Mouse (Mus musculus) cerebellum, adult 2 months (tissue): Measurements from ENCODE around the gene Myl6. TPM values are rescaled to one million over a fixed set of nuclear protein-coding genes. Genes with fewer than 3 reads are reported as not detected.

Source experiments
- DNase-seq, 2 experiments: peaks; one replicate each; pipeline ENCODE4 v3.0.0; 2021
- H3K27ac ChIP-seq: fragments of 200-500 bp; 2 replicates; pipeline ENCODE4 v1.5.1; 2012; ENCODE audit warnings: low read length, control low read depth, inconsistent platforms; ENCODE audit not compliant: insufficient read depth
- H3K27me3 ChIP-seq: fragments of 200-500 bp; 2 replicates; pipeline ENCODE4 v1.6.1; 2012; ENCODE audit warnings: inconsistent platforms, mild to moderate bottlenecking, low read length, moderate library complexity; ENCODE audit not compliant: control insufficient read depth, insufficient read depth
- H3K4me1 ChIP-seq: fragments of 200-500 bp; 2 replicates; pipeline ENCODE4 v1.6.1; 2011; ENCODE audit warnings: low read length; ENCODE audit not compliant: control insufficient read depth, insufficient read depth
- H3K4me3 ChIP-seq: fragments of 200-500 bp; replicated peaks from 2 replicates; pipeline ENCODE3; 2011; ENCODE audit warnings: mild to moderate bottlenecking, low read depth, low read length, control low read depth; ENCODE audit not compliant: insufficient read depth
- CTCF ChIP-seq: fragments of 200-500 bp; IDR thresholded peaks from 2 replicates; pipeline ENCODE4 v1.5.1; 2011; ENCODE audit warnings: low read depth, mild to moderate bottlenecking, control low read depth, low read length, moderate library complexity, borderline replicate concordance; ENCODE audit not compliant: insufficient read depth
- POLR2A ChIP-seq: fragments of 200-500 bp; IDR thresholded peaks from 2 replicates; pipeline ENCODE4 v1.6.1; 2011; ENCODE audit warnings: low read length, control low read depth, borderline replicate concordance; ENCODE audit not compliant: insufficient read depth
- WGBS: fragments of 180-500 bp; shearing (Covaris S2); methylation state at CpG from one replicate; pipeline ENCODE4 v1.1.7; 2018; 5-methylcytosine and 5-hydroxymethylcytosine counted together
- polyA plus RNA-seq: library from polyadenylated mRNA; depleted of rRNA; stranded (reverse); fragments of >200 nt; gene quantifications from 2 replicates; pipeline ENCODE4 v1.2.3, GENCODE M21; 2012

Myl6 gene
- polyA plus RNA-seq, 1 experiment: 1,434 TPM

DNA sequence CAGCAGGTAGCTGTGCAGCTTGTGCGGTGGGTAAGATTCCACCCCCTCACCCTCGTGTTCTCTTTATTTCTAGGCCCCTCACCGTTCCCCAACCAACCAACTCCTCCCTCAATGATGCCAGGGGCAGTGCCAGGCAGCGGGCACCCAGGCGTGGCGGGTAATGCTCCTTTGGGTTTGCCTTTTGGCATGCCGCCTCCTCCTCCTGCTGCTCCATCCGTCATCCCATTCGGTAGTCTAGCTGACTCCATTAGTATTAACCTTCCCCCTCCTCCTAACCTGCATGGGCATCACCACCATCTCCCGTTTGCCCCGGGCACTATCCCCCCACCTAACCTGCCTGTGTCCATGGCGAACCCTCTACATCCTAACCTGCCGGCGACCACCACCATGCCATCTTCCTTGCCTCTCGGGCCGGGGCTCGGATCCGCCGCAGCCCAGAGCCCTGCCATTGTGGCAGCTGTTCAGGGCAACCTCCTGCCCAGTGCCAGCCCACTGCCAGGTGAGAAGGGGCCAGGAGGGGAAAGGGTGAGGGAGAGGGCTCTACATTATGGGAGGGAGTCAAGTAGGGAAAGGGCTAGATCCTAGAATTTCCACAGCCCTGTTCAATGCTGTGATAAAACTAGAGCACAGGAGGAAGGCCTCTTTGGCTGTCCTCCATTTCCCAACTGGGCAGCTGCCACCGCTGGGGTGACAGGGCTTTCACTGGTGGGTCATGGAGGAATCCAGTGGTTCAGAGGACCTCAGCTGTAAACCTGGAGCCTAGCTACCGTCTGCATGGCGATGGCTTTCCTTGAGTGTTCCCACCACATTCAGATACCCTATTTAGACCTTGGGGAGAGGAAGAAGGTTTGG is 5.9 kb downstream of the Myl6 start:
- Histone ChIP-seq H3K4me3 (no peak overlapping the region), H3K27ac (peak overlapping the region; percentile 37), H3K4me1 (peaks cover 29% of the 10 kb centered on the region), H3K27me3 (no peaks in the 10 kb centered on the region)
- TF ChIP-seq POLR2A: no peak
- TF ChIP-seq CTCF: no peak
- DNase-seq: peak; percentile 78 to 81
- WGBS: 44% methylated on average over 22 of the region's 22 CpGs

DNA sequence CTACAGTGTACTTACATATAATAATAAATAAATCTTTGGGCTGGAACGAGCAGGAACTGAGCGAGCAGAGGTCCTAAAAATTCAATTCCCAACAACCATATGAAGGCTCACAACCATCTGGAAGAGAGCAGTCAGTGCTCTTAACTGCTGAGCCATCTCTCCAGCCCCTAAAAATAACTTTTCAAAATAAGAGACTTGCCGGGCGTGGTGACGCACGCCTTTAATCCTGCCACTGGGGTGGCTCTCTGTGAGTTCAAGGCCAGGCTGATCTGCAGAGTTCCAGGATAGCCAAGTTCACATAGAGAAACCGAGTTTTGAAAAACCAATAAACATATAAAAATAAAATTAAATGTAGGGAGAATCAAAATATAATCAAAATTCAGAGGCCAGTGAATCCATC is 7.6 kb downstream of the Myl6 start:
- no peaks in the 10 kb centered on the region for H3K27me3 ChIP-seq
- H3K27ac ChIP-seq: no peak overlapping the region
- H3K4me3 ChIP-seq: no peak overlapping the region
- 76% methylated on average over 7 of the region's 7 CpGs for WGBS
- DNase-seq: no peak
- TF ChIP-seq CTCF (no peak), POLR2A (no peak)
- H3K4me1 ChIP-seq: peaks cover 23% of the 10 kb centered on the region

DNA sequence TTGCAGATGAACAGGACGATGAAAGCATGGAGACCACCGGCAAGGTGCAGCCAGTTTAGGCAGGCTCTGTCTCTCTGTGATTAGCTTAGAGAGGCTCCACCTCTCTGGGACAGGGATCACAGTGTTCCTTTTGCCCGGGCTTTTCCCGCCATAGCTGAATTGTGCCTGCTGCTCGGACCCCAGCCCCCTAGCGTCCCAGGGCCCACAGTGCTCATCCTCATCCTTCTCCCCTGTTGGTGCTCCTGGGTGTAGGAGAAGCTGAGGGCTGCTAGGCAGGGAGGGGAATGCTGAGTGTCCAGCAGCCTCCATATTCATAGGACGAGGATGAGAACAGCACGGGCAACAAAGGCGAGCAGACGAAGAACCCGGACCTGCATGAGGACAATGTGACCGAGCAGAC is 19.6 kb downstream of the Myl6 start:
- Histone ChIP-seq H3K4me1 (no peaks in the 10 kb centered on the region), H3K4me3 (no peak overlapping the region), H3K27me3 (no peaks in the 10 kb centered on the region), H3K27ac (no peak overlapping the region)
- TF ChIP-seq POLR2A: no peak
- TF ChIP-seq CTCF: no peak
- no peak for DNase-seq
- WGBS: 83% methylated on average over 12 of the region's 12 CpGs

DNA sequence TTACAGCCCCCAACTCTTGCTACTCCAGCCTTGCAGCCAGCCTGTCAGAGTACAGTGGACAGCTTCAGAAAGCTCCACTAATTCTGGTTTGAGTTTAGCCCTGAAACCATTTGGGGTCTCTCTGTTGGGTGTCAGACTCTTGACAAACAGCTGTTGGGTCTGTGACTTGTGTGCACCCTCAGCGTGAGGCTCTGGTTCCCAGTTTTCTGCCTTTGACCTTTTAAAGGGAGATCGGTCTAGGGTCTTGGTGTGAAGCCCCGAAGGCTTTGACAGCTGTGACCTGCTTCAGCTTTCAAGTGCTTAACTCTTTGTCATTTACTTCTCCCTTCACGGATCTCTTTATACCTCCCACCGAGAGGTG is 33.7 kb downstream of the Myl6 start:
- 2% methylated on average over 5 of the region's 5 CpGs for WGBS
- Histone ChIP-seq H3K27me3 (no peaks in the 10 kb centered on the region), H3K27ac (peak overlapping the region; percentile 79; the same call in 1 of the 2 replicates), H3K4me1 (peaks cover 10% of the 10 kb centered on the region; the same call in 1 of the 2 replicates), H3K4me3 (peak overlapping the region; percentile 93)
- DNase-seq: no peak
- TF ChIP-seq POLR2A: no peak
- no peak for TF ChIP-seq CTCF

DNA sequence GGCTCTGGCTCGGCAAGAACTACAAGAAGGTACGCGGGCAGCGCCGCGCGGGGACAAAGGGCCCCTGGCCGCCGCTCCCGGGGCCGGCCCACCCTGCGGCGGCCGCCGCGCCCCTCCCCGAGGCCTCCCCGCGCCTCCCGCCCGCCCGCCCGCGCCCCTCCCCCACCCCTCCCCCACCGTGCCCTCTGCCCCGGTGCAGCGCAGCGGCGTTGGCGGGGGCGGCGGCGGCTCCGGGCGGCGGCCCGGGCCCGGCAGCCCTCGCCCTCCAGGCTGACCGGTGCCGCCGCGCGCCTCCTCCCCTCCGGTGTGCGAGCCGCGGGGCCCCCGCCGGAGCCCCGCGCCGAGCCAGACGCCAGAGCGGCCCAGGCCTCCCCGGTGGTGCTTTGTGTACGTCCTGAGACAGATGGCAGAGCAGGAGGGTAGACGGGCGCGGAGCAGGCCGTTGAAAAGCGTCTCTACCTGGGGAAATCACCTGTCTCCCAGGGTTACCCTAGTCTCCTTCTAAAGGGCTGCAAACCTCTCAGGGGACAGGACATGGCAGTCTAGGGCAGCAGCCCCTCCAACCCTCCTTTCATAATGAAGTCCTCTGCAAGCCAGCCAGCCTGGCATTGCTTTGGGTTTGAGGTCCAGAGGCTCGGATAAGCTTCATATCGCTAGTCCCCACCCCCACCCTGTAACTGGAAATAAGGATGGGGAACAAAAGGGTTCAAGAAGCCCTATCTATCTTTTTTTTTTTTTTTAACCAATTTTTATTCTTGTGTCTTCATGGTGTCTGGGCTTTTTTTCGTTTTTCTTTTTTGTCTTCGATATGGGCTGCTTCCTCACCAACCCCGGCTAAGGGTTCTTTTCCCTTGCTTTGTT is 34.3 kb downstream of the Myl6 start:
- peak; percentile 69 to 75 for DNase-seq
- H3K4me3 ChIP-seq: peak overlapping the region; percentile 93
- H3K27ac ChIP-seq: peak overlapping the region; percentile 83
- peaks cover 10% of the 10 kb centered on the region; the same call in 1 of the 2 replicates for H3K4me1 ChIP-seq
- TF ChIP-seq POLR2A (no peak), CTCF (no peak)
- WGBS: under 1% methylated on average over 53 of the region's 67 CpGs
- no peaks in the 10 kb centered on the region for H3K27me3 ChIP-seq

DNA sequence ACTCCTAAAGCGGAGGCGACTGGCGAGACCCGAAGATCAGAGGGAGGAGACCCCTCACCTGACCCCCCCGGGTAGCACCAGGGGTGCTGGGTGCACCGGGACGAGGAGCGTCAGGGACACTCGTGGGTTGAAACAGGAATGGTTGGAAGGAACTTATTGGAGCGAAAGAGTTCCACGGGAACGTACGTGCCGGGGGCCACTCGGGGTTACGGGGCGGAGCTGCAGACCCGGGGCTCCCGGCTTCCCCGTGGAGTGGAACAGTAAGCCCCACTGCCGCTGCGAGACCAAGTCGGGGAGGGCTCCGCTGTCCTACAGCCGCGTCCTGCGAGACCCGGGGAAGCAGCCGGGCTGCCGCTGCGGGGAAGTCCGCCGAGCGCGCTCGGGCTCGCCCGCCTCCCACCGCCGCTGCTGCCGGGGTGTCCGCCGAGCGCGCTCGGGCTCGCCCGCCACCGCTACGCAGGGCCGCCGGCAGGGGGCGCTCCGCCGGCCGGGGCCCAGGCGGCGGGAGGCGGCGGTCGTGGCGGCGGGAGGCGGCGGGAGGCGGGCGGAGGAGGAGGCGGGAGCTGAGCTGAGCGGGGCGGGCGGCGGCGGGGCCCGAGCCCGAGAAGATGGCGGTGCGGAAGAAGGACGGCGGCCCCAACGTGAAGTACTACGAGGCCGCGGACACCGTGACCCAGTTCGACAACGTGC is 35.1 kb downstream of the Myl6 start, which contains the start of gene Smarcc2:
TSS of gene Smarcc2 (plus strand) at position 530 of the 690 bp plus-strand sequence.
- peak; percentile 87 to 89 for DNase-seq
- H3K4me1 ChIP-seq: peaks cover 10% of the 10 kb centered on the region; the same call in 1 of the 2 replicates
- TF ChIP-seq CTCF: peak; percentile 11; the same call in 1 of the 2 replicates
- peak; percentile 53 for TF ChIP-seq POLR2A
- under 1% methylated on average over 71 of the region's 86 CpGs for WGBS
- H3K4me3 ChIP-seq: peak within 1 kb of the TSS; percentile 98
- H3K27ac ChIP-seq: peak within 1 kb of the TSS; percentile 93
- no peaks in the 10 kb centered on the region for H3K27me3 ChIP-seq

DNA sequence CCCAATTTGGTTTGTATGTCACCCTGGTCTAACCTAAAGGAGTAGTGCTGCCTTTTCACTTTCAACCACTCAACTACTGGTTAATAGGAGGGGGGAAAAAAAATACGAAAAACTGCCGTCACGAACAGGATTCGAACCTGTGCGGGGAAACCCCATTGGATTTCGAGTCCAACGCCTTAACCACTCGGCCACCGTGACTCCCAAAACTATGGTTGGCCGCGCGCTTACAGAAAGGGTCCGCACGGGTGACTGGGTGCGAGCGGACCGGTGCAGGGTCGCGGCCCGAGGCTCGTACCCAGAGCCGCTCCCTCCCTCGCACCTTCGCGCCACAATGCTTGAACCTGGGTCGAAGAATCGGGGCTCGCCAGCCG is 35.6 kb downstream of the Myl6 start:
- peak; percentile 85 to 96 for DNase-seq
- Histone ChIP-seq H3K4me3 (peak overlapping the region; percentile 98), H3K4me1 (peaks cover 10% of the 10 kb centered on the region; the same call in 1 of the 2 replicates), H3K27ac (peak overlapping the region; percentile 93), H3K27me3 (no peaks in the 10 kb centered on the region)
- TF ChIP-seq CTCF (no peak), POLR2A (no peak)
- under 1% methylated on average over 29 of the region's 29 CpGs for WGBS
